Mouse (Mus musculus) bone marrow macrophage, adult 2 months (primary cell): ENCODE data around the gene Kcnma1.

Experiments used
- CTCF ChIP-seq: IDR thresholded peaks from 2 replicates; pipeline ENCODE4 v1.5.1; 2012; ENCODE audit warnings: low read depth, mild to moderate bottlenecking, low read length, moderate library complexity
- POLR2A ChIP-seq: IDR thresholded peaks from 2 replicates; pipeline ENCODE4 v1.6.1; 2012; ENCODE audit warnings: mild to moderate bottlenecking, low read depth, low read length, borderline replicate concordance

GRCm38 (mm10) chr14:23244446-23244845 lies 769.8 kb downstream of the Kcnma1 start:
- no peak for TF ChIP-seq CTCF
- no peak for TF ChIP-seq POLR2A
